Mouse (Mus musculus): ENCODE data around the gene Col18a1.

Col18a1 gene

GRCm38 (mm10) chr10:77056768-77057167 lies 109.6 kb downstream of the Col18a1 start:
- no peak for DNase-seq

- no peak for DNase-seq
These were observed 117.7 kb downstream of the Col18a1 start for GRCm38 (mm10) chr10:77048606-77049005.

GRCm38 (mm10) chr10:77048196-77048595 lies 118.2 kb downstream of the Col18a1 start:
- DNase-seq = peak; percentile 45 to 82

GRCm38 (mm10) chr10:77038579-77039174 lies 127.7 kb downstream of the Col18a1 start:
- peak in 1 of 2 experiments; percentile 30 for DNase-seq

- peak in 1 of 2 experiments; percentile 30 for DNase-seq
These were observed 130.9 kb downstream of the Col18a1 start for GRCm38 (mm10) chr10:77035487-77035886.

GRCm38 (mm10) chr10:77033323-77034025 lies 132.9 kb downstream of the Col18a1 start:
- DNase-seq = peak; percentile 77 to 89

- DNase-seq = peak; percentile 96 to 97
These were observed 133.6 kb downstream of the Col18a1 start for GRCm38 (mm10) chr10:77032591-77033322.

- DNase-seq = peak; percentile 73 to 89
These were observed 134.5 kb downstream of the Col18a1 start, which contains the start of gene Slc19a1 for GRCm38 (mm10) chr10:77031768-77032375. TSS of gene Slc19a1 (plus strand) at chr10:77032241.

- no peak for DNase-seq
These were observed 135.7 kb downstream of the Col18a1 start for GRCm38 (mm10) chr10:77030666-77031065.

- peak; percentile 62 to 92 for DNase-seq
These were observed 136.6 kb downstream of the Col18a1 start for GRCm38 (mm10) chr10:77029761-77030160.

- peak in 1 of 2 experiments; percentile 39 for DNase-seq
These were observed 137.5 kb downstream of the Col18a1 start for GRCm38 (mm10) chr10:77028782-77029296.

- DNase-seq = peak; percentile 87 to 94
These were observed 139.4 kb downstream of the Col18a1 start for GRCm38 (mm10) chr10:77026944-77027343.

GRCm38 (mm10) chr10:77024231-77024630 lies 142.1 kb downstream of the Col18a1 start:
- DNase-seq = no peak

- peak; percentile 72 to 96 for DNase-seq
These were observed 143.8 kb downstream of the Col18a1 start for GRCm38 (mm10) chr10:77022301-77023130.

- peak; percentile 84 to 85 for DNase-seq
These were observed 144.8 kb downstream of the Col18a1 start for GRCm38 (mm10) chr10:77021399-77022052.

- DNase-seq = peak; percentile 48 to 69
These were observed 148.7 kb downstream of the Col18a1 start for GRCm38 (mm10) chr10:77017662-77018061.

- DNase-seq = no peak
These were observed 149.3 kb downstream of the Col18a1 start for GRCm38 (mm10) chr10:77017061-77017460.

GRCm38 (mm10) chr10:77016499-77016898 lies 149.8 kb downstream of the Col18a1 start:
- peak; percentile 27 to 52 for DNase-seq

- peak in 1 of 2 experiments; percentile 12 for DNase-seq
These were observed 150.3 kb downstream of the Col18a1 start for GRCm38 (mm10) chr10:77016080-77016479.

GRCm38 (mm10) chr10:77011681-77012080 lies 154.7 kb downstream of the Col18a1 start:
- DNase-seq = peak; percentile 63 to 88

- DNase-seq = no peak
These were observed 157.7 kb downstream of the Col18a1 start for GRCm38 (mm10) chr10:77008698-77009097.
